Mouse (Mus musculus) embryonic facial prominence, embryonic 14.5 days (tissue): ENCODE results near the gene Gm2a. TPM values are rescaled to one million over a fixed set of nuclear protein-coding genes. Genes with fewer than 3 reads are reported as not detected.

Source experiments
- ATAC-seq: fragments of 200-750 bp; cut with Nextera tagmentation; 2 replicates; pipeline ENCODE4 v1.8.0; 2017; ENCODE audit warnings: low read depth, moderate number of reproducible peaks, moderate TSS enrichment
- DNase-seq: peaks from one replicate; pipeline ENCODE4 v3.0.0-alpha.2; 2015; ENCODE audit warnings: low spot score
- H3K27ac ChIP-seq: fragments of 300-500 bp; sonication (generic); replicated peaks from 2 replicates; pipeline ENCODE4 v1.5.1; 2014; ENCODE audit warnings: low read depth, mild to moderate bottlenecking, low read length, moderate library complexity
- H3K27me3 ChIP-seq: fragments of 300-500 bp; sonication (generic); replicated peaks from 2 replicates; pipeline ENCODE4 v1.6.1; 2014; ENCODE audit warnings: low read length; ENCODE audit not compliant: control insufficient read depth, insufficient read depth
- H3K36me3 ChIP-seq: fragments of 300-500 bp; sonication (generic); 2 replicates; pipeline ENCODE4 v1.6.1; 2014; ENCODE audit warnings: low read length, mixed read lengths; ENCODE audit not compliant: control insufficient read depth, insufficient read depth
- H3K4me1 ChIP-seq: fragments of 300-500 bp; sonication (generic); 2 replicates; pipeline ENCODE4 v1.6.1; 2014; ENCODE audit warnings: antibody characterized with exemption, low read length; ENCODE audit not compliant: control insufficient read depth, insufficient read depth
- H3K4me2 ChIP-seq: fragments of 300-500 bp; sonication (generic); 2 replicates; pipeline ENCODE4 v1.6.1; 2014; ENCODE audit warnings: low read depth, mild to moderate bottlenecking, low read length, moderate library complexity, mixed read lengths
- H3K4me3 ChIP-seq: fragments of 300-500 bp; sonication (generic); 2 replicates; pipeline ENCODE4 v1.5.1; 2014; ENCODE audit warnings: low read depth, mild to moderate bottlenecking, low read length
- H3K9ac ChIP-seq: fragments of 300-500 bp; sonication (generic); 2 replicates; pipeline ENCODE4 v1.6.1; 2014; ENCODE audit warnings: low read depth, mild to moderate bottlenecking, low read length, moderate library complexity, mixed read lengths
- H3K9me3 ChIP-seq: fragments of 300-500 bp; sonication (generic); 2 replicates; pipeline ENCODE4 v1.6.1; 2016; ENCODE audit warnings: low read length; ENCODE audit not compliant: control insufficient read depth
- WGBS: fragments of 180-500 bp; shearing (Covaris S2); extraction: QIAGEN DNeasy Blood & Tissue Kit; methylation state at CpG from one replicate; pipeline ENCODE4 v1.1.7; 2014; 5-methylcytosine and 5-hydroxymethylcytosine counted together
- polyA plus RNA-seq: library from polyadenylated mRNA; unstranded; fragments of >200 nt; fragmentation: Nextera tagmentation; extraction: Ambion mirVana; gene quantifications from 2 replicates; pipeline ENCODE4 v1.2.1, GENCODE M21; 2014

Gm2a gene
- polyA plus RNA-seq: 28.2 and 30.3 TPM in 2 replicates

- WGBS: 3% methylated on average over 26 of the region's 45 CpGs
- peak; percentile 98 for DNase-seq
These were observed at the start of gene Gm2a for GRCm38 (mm10) chr11:55097463-55098188. Gene Gm2a (plus strand): TSS chr11:55098115.

GRCm38 (mm10) chr11:55050837-55051510 lies 46.9 kb upstream of the Gm2a start:
- 67% methylated on average over 7 of the region's 7 CpGs for WGBS
- Histone ChIP-seq H3K36me3 (no peaks in the 10 kb centered on the region), H3K4me3 (no peak overlapping the region), H3K4me1 (no peaks in the 10 kb centered on the region), H3K27me3 (no peaks in the 10 kb centered on the region), H3K9ac (no peak overlapping the region), H3K27ac (no peak overlapping the region), H3K9me3 (no peaks in the 10 kb centered on the region), H3K4me2 (no peak overlapping the region)
- DNase-seq (no peak), ATAC-seq (no peak)

More at GRCm38 (mm10) chr11:55097463-55098188, at the start of gene Gm2a:
- H3K36me3 ChIP-seq: no peaks in the 10 kb centered on the region
- peak within 1 kb of the TSS; percentile 78 for H3K27ac ChIP-seq
- H3K4me1 ChIP-seq: 0 out of 2 replicates have a peak, but pooled peaks cover 7% of the 10 kb centered on the region
- peak; percentile 96 for ATAC-seq
- no peaks in the 10 kb centered on the region for H3K27me3 ChIP-seq
- H3K4me3 ChIP-seq: peak within 1 kb of the TSS; percentile 58
- H3K9ac ChIP-seq: peak within 1 kb of the TSS; percentile 61
- peak within 1 kb of the TSS; percentile 67 for H3K4me2 ChIP-seq
- no peaks in the 10 kb centered on the region for H3K9me3 ChIP-seq

GRCm38 (mm10) chr11:55057511-55057910 lies 40.4 kb upstream of the Gm2a start:
- ATAC-seq (no peak), DNase-seq (no peak)
- WGBS: 85% methylated on average over 3 of the region's 3 CpGs
- no peaks in the 10 kb centered on the region for H3K36me3 ChIP-seq
- no peaks in the 10 kb centered on the region for H3K4me1 ChIP-seq
- no peaks in the 10 kb centered on the region for H3K27me3 ChIP-seq
- no peak overlapping the region for H3K4me2 ChIP-seq
- no peak overlapping the region for H3K27ac ChIP-seq
- H3K9ac ChIP-seq: no peak overlapping the region
- H3K4me3 ChIP-seq: no peak overlapping the region
- H3K9me3 ChIP-seq: no peaks in the 10 kb centered on the region

GRCm38 (mm10) chr11:55060802-55061201 lies 37.1 kb upstream of the Gm2a start:
- Histone ChIP-seq H3K27ac (no peak overlapping the region), H3K36me3 (no peaks in the 10 kb centered on the region), H3K4me1 (no peaks in the 10 kb centered on the region), H3K4me3 (no peak overlapping the region), H3K4me2 (no peak overlapping the region), H3K9ac (no peak overlapping the region), H3K27me3 (no peaks in the 10 kb centered on the region), H3K9me3 (no peaks in the 10 kb centered on the region)
- WGBS: 92% methylated on average over 5 of the region's 5 CpGs
- ATAC-seq: no peak
- DNase-seq: no peak

GRCm38 (mm10) chr11:55062856-55063255 lies 35.1 kb upstream of the Gm2a start:
- Histone ChIP-seq H3K36me3 (no peaks in the 10 kb centered on the region), H3K9ac (no peak overlapping the region), H3K4me2 (no peak overlapping the region), H3K9me3 (no peaks in the 10 kb centered on the region), H3K4me1 (no peaks in the 10 kb centered on the region), H3K27me3 (no peaks in the 10 kb centered on the region), H3K4me3 (no peak overlapping the region), H3K27ac (no peak overlapping the region)
- ATAC-seq: no peak
- DNase-seq: no peak
- 33% methylated on average over 5 of the region's 5 CpGs for WGBS

- no peak overlapping the region for H3K4me2 ChIP-seq
- H3K4me3 ChIP-seq: no peak overlapping the region
- no peak for DNase-seq
- H3K9me3 ChIP-seq: no peaks in the 10 kb centered on the region
- H3K9ac ChIP-seq: no peak overlapping the region
- ATAC-seq: no peak
- H3K4me1 ChIP-seq: no peaks in the 10 kb centered on the region
- no peaks in the 10 kb centered on the region for H3K36me3 ChIP-seq
- WGBS: 66% methylated on average over 4 of the region's 4 CpGs
- H3K27me3 ChIP-seq: no peaks in the 10 kb centered on the region
- no peak overlapping the region for H3K27ac ChIP-seq
These were observed 31.0 kb upstream of the Gm2a start for GRCm38 (mm10) chr11:55066921-55067320.

- no peaks in the 10 kb centered on the region for H3K27me3 ChIP-seq
- ATAC-seq: no peak
- H3K9me3 ChIP-seq: no peaks in the 10 kb centered on the region
- no peak overlapping the region for H3K4me2 ChIP-seq
- H3K4me3 ChIP-seq: no peak overlapping the region
- H3K9ac ChIP-seq: no peak overlapping the region
- DNase-seq: peak; percentile 29
- H3K4me1 ChIP-seq: no peaks in the 10 kb centered on the region
- 51% methylated on average over 2 of the region's 2 CpGs for WGBS
- no peaks in the 10 kb centered on the region for H3K36me3 ChIP-seq
- H3K27ac ChIP-seq: no peak overlapping the region
These were observed 28.9 kb upstream of the Gm2a start for GRCm38 (mm10) chr11:55069023-55069422.

- H3K36me3 ChIP-seq: no peaks in the 10 kb centered on the region
- WGBS: 90% methylated on average over 5 of the region's 5 CpGs
- no peak overlapping the region for H3K4me3 ChIP-seq
- DNase-seq: no peak
- no peak overlapping the region for H3K9ac ChIP-seq
- ATAC-seq: no peak
- no peaks in the 10 kb centered on the region for H3K27me3 ChIP-seq
- H3K9me3 ChIP-seq: no peaks in the 10 kb centered on the region
- no peak overlapping the region for H3K4me2 ChIP-seq
- H3K4me1 ChIP-seq: no peaks in the 10 kb centered on the region
- no peak overlapping the region for H3K27ac ChIP-seq
These were observed 26.6 kb upstream of the Gm2a start for GRCm38 (mm10) chr11:55071344-55071743.
